Mouse (Mus musculus) layer of hippocampus, adult 6 months (tissue): Measurements from ENCODE around the gene Bid. TPM values are rescaled to one million over a fixed set of nuclear protein-coding genes. Genes with fewer than 3 reads are reported as not detected.

Experiments used
- long read RNA-seq, 2 experiments: library from polyadenylated mRNA; unstranded; transcript quantifications; one replicate each; pipeline ENCODE4 v2.0.0; 2019 to 2020
- polyA plus RNA-seq: library from polyadenylated mRNA; unstranded; fragments of <200 nt; fragmentation: Nextera tagmentation; gene quantifications from 2 replicates; pipeline ENCODE4 v1.2.3, GENCODE M21; 2021

The Bid gene
- 9.9 and 11.2 TPM in 2 replicates for polyA plus RNA-seq
- long read RNA-seq, experiment 1, transcript Bid-201 (6 exons, 2,189 nt): major isoform, 11 of 19 reads
- long read RNA-seq, experiment 1, partial matches to known transcripts: 0 of 19 reads
- long read RNA-seq, experiment 1, other reads (novel, unspliced or antisense): 8 of 19 reads
- long read RNA-seq, experiment 2, transcript Bid-201 (6 exons, 2,189 nt): major isoform, 90 of 132 reads
- long read RNA-seq, experiment 2, partial matches to known transcripts: 4 of 132 reads
- long read RNA-seq, experiment 2, other reads (novel, unspliced or antisense): 38 of 132 reads

GRCm38 (mm10) chr6:120916074-120916971, at the start of gene Bid:
TSS of gene Bid (minus strand) at chr6:120916853.

Other genes with a start within 250 kb of the Bid start
- gene Slc25a18, start 143.3 kb downstream of the Bid start, polyA plus RNA-seq: 47.0 and 58.6 TPM in 2 replicates
- 511 and 570 TPM in 2 replicates for gene Atp6v1e1, start 94.1 kb downstream of the Bid start, polyA plus RNA-seq
- gene Bcl2l13, start 80.6 kb downstream of the Bid start, polyA plus RNA-seq: 10.7 and 11.4 TPM in 2 replicates
- gene Mical3, start 214.1 kb upstream of the Bid start, polyA plus RNA-seq: 8.2 and 8.6 TPM in 2 replicates